Mouse (Mus musculus) kidney, embryonic 14.5 days (tissue): ENCODE data around the gene Gm19935. TPM values are rescaled to one million over a fixed set of nuclear protein-coding genes. Genes with fewer than 3 reads are reported as not detected.

Experiments
- ATAC-seq: fragments of 200-750 bp; cut with Nextera tagmentation; 2 replicates; pipeline ENCODE4 v1.8.0; 2017; ENCODE audit warnings: moderate number of reproducible peaks, mild to moderate bottlenecking, moderate TSS enrichment, moderate library complexity; ENCODE audit not compliant: low FRiP score, low TSS enrichment
- H3K27ac ChIP-seq: fragments of 300-500 bp; sonication (generic); 2 replicates; pipeline ENCODE4 v1.5.1; 2014; ENCODE audit warnings: low read depth, mild to moderate bottlenecking, low read length, moderate library complexity, mixed read lengths
- H3K27me3 ChIP-seq: fragments of 300-500 bp; sonication (generic); 2 replicates; pipeline ENCODE4 v1.6.1; 2014; ENCODE audit warnings: mild to moderate bottlenecking, low read length; ENCODE audit not compliant: control insufficient read depth, insufficient read depth
- H3K36me3 ChIP-seq: fragments of 300-500 bp; sonication (generic); 2 replicates; pipeline ENCODE4 v1.6.1; 2014; ENCODE audit warnings: low read length, mixed read lengths; ENCODE audit not compliant: control insufficient read depth, insufficient read depth
- H3K4me1 ChIP-seq: fragments of 300-500 bp; sonication (generic); 2 replicates; pipeline ENCODE4 v1.6.1; 2014; ENCODE audit warnings: low read length, mixed read lengths; ENCODE audit not compliant: control insufficient read depth, insufficient read depth
- H3K4me2 ChIP-seq: fragments of 300-500 bp; sonication (generic); replicated peaks from 2 replicates; pipeline ENCODE4 v1.6.1; 2014; ENCODE audit warnings: low read depth, mild to moderate bottlenecking, low read length
- H3K4me3 ChIP-seq: fragments of 300-500 bp; sonication (generic); 2 replicates; pipeline ENCODE4 v1.5.1; 2014; ENCODE audit warnings: mild to moderate bottlenecking, low read length
- H3K9ac ChIP-seq: fragments of 300-500 bp; sonication (generic); 2 replicates; pipeline ENCODE4 v1.6.1; 2014; ENCODE audit warnings: low read depth, mild to moderate bottlenecking, low read length, moderate library complexity
- H3K9me3 ChIP-seq: fragments of 300-500 bp; sonication (generic); 2 replicates; pipeline ENCODE4 v1.6.1; 2016; ENCODE audit warnings: low read length; ENCODE audit not compliant: control insufficient read depth
- WGBS: fragments of 180-500 bp; shearing (Covaris S2); extraction: QIAGEN DNeasy Blood & Tissue Kit; methylation state at CpG from one replicate; pipeline ENCODE4 v1.1.7; 2014; 5-methylcytosine and 5-hydroxymethylcytosine counted together
- polyA plus RNA-seq: library from polyadenylated mRNA; unstranded; fragments of >200 nt; fragmentation: Nextera tagmentation; extraction: Ambion mirVana; gene quantifications from 2 replicates; pipeline ENCODE4 v1.2.1, GENCODE M21; 2014

The Gm19935 gene
- polyA plus RNA-seq, 1 experiment from 2014 or later: not detected

GRCm38 (mm10) chr8:90833628-90834320 is 16.6 kb upstream of the Gm19935 start:
- no peaks in the 10 kb centered on the region for H3K9me3 ChIP-seq
- H3K4me2 ChIP-seq: no peak overlapping the region
- no peak overlapping the region for H3K27ac ChIP-seq

GRCm38 (mm10) chr8:90832576-90833289 is 15.5 kb upstream of the Gm19935 start:
- Histone ChIP-seq H3K4me2 (no peak overlapping the region), H3K36me3 (no peaks in the 10 kb centered on the region), H3K4me3 (no peak overlapping the region), H3K4me1 (peaks cover 9% of the 10 kb centered on the region; the same call in 1 of the 2 replicates), H3K9ac (no peak overlapping the region), H3K27ac (no peak overlapping the region), H3K27me3 (no peaks in the 10 kb centered on the region), H3K9me3 (no peaks in the 10 kb centered on the region)
- 50% methylated on average over 5 of the region's 5 CpGs for WGBS
- ATAC-seq: no peak

More at GRCm38 (mm10) chr8:90833628-90834320, 16.6 kb upstream of the Gm19935 start:
- no peak overlapping the region for H3K4me3 ChIP-seq
- no peak overlapping the region for H3K9ac ChIP-seq
- 56% methylated on average over 6 of the region's 6 CpGs for WGBS
- no peak for ATAC-seq
- no peaks in the 10 kb centered on the region for H3K27me3 ChIP-seq
- H3K36me3 ChIP-seq: no peaks in the 10 kb centered on the region
- peaks cover 7% of the 10 kb centered on the region; the same call in 1 of the 2 replicates for H3K4me1 ChIP-seq

- Histone ChIP-seq H3K4me1 (peaks cover 9% of the 10 kb centered on the region; the same call in 1 of the 2 replicates), H3K9ac (no peak overlapping the region), H3K4me2 (no peak overlapping the region), H3K4me3 (no peak overlapping the region), H3K27me3 (no peaks in the 10 kb centered on the region), H3K27ac (no peak overlapping the region), H3K9me3 (no peaks in the 10 kb centered on the region), H3K36me3 (no peaks in the 10 kb centered on the region)
- ATAC-seq: no peak
- WGBS: 73% methylated on average over 8 of the region's 8 CpGs
Measured at GRCm38 (mm10) chr8:90830980-90831379, 13.8 kb upstream of the Gm19935 start.

GRCm38 (mm10) chr8:90829825-90830224 is 12.6 kb upstream of the Gm19935 start:
- WGBS: 78% methylated on average over 1 of the region's 1 CpGs
- Histone ChIP-seq H3K9me3 (no peaks in the 10 kb centered on the region), H3K4me2 (no peak overlapping the region), H3K36me3 (no peaks in the 10 kb centered on the region), H3K9ac (no peak overlapping the region), H3K27me3 (no peaks in the 10 kb centered on the region), H3K27ac (no peak overlapping the region), H3K4me1 (peaks cover 9% of the 10 kb centered on the region; the same call in 1 of the 2 replicates), H3K4me3 (no peak overlapping the region; the same call in 1 of the 2 replicates)
- ATAC-seq: no peak

GRCm38 (mm10) chr8:90828987-90829740 is 12.0 kb upstream of the Gm19935 start:
- Histone ChIP-seq H3K27me3 (no peaks in the 10 kb centered on the region), H3K9ac (peak overlapping the region; percentile 66), H3K27ac (peak overlapping the region; percentile 32; the same call in 1 of the 2 replicates), H3K36me3 (no peaks in the 10 kb centered on the region), H3K4me3 (peak overlapping the region; percentile 52), H3K9me3 (no peaks in the 10 kb centered on the region), H3K4me1 (peaks cover 9% of the 10 kb centered on the region; the same call in 1 of the 2 replicates), H3K4me2 (peak overlapping the region; percentile 84)
- ATAC-seq: peak; percentile 80
- 4% methylated on average over 11 of the region's 11 CpGs for WGBS

- peak; percentile 95 for ATAC-seq
- Histone ChIP-seq H3K4me3 (peak within 1 kb of the TSS; percentile 52), H3K9ac (peak within 1 kb of the TSS; percentile 66), H3K4me2 (peak within 1 kb of the TSS; percentile 84), H3K27ac (peak within 1 kb of the TSS; percentile 42; the same call in 1 of the 2 replicates), H3K36me3 (no peaks in the 10 kb centered on the region), H3K27me3 (no peaks in the 10 kb centered on the region), H3K4me1 (peaks cover 9% of the 10 kb centered on the region; the same call in 1 of the 2 replicates), H3K9me3 (no peaks in the 10 kb centered on the region)
- WGBS: under 1% methylated on average over 39 of the region's 39 CpGs
Measured at GRCm38 (mm10) chr8:90828181-90828986, 11.2 kb upstream of the Gm19935 start, which contains the start of gene Chd9. TSS of gene Chd9 (plus strand) at chr8:90828352.

GRCm38 (mm10) chr8:90825459-90825871 is 8.3 kb upstream of the Gm19935 start:
- Histone ChIP-seq H3K27me3 (no peaks in the 10 kb centered on the region), H3K4me3 (no peak overlapping the region), H3K4me1 (peaks cover 9% of the 10 kb centered on the region; the same call in 1 of the 2 replicates), H3K9me3 (no peaks in the 10 kb centered on the region), H3K27ac (no peak overlapping the region), H3K36me3 (no peaks in the 10 kb centered on the region), H3K4me2 (no peak overlapping the region), H3K9ac (no peak overlapping the region)
- ATAC-seq: no peak
- WGBS: 84% methylated on average over 9 of the region's 9 CpGs

- H3K4me3 ChIP-seq: no peak overlapping the region
- no peak overlapping the region for H3K27ac ChIP-seq
- no peak for ATAC-seq
- no peaks in the 10 kb centered on the region for H3K9me3 ChIP-seq
- no peak overlapping the region for H3K9ac ChIP-seq
- H3K36me3 ChIP-seq: no peaks in the 10 kb centered on the region
- no peak overlapping the region for H3K4me2 ChIP-seq
- H3K27me3 ChIP-seq: no peaks in the 10 kb centered on the region
- no peaks in the 10 kb centered on the region for H3K4me1 ChIP-seq
- WGBS: 41% methylated on average over 11 of the region's 11 CpGs
Measured at GRCm38 (mm10) chr8:90822443-90822842, 5.2 kb upstream of the Gm19935 start.
